10 mouse cellular contexts compared by ENCODE assay signal in genomic region chr8:124397321-124398065, GRCm38 (mm10). TPM values are rescaled to one million over a fixed set of nuclear protein-coding genes. Genes with fewer than 3 reads are reported as not detected.
DNase-seq lines count a peak whose midpoint lies in the region; ATAC-seq lines count a peak whose summit lies in the region.
"Had no signal": no experiment of that assay in that cellular context is flagged by ENCODE, and none has a peak within 500 bp of the region (broad histone marks: within the 10 kb centered on the region; RNA-seq: fewer than 3 reads in every experiment).

No protein-coding gene starts in this region.

- no peak overlapping the region for H3K9ac ChIP-seq in lung, embryonic 16.5 days (ENCODE audit: low read length)
- H3K9ac ChIP-seq in stomach, embryonic 15.5 days: no peak overlapping the region
- no peak overlapping the region for H3K9ac ChIP-seq in forebrain, embryonic 15.5 days (replicated peaks)
- H3K9ac ChIP-seq: liver, embryonic 15.5 days had no signal

- DNase-seq in lung, adult 18-20 months: no peak
- DNase-seq in adrenal gland, postnatal 14 days: peak; percentile 82
- peak; percentile 92 to 95 for DNase-seq in cerebellum, postnatal 10 days
- no peak for DNase-seq in urinary bladder, postnatal 25 days (ENCODE audit: low spot score)
- DNase-seq: thymus, adult 2 months had no signal

- no peaks in the 10 kb centered on the region for H3K27me3 ChIP-seq in lung, embryonic 16.5 days (ENCODE audit: control insufficient read depth, insufficient read depth, low read depth, low read length)
- no peaks in the 10 kb centered on the region for H3K27me3 ChIP-seq in stomach, embryonic 15.5 days (replicated peaks)
- H3K27me3 ChIP-seq in forebrain, embryonic 15.5 days: no peaks in the 10 kb centered on the region
- H3K27me3 ChIP-seq: liver, embryonic 15.5 days had no signal

- 0 out of 2 replicates have a peak overlapping the region, but pooled peaks have one; percentile 37 for H3K27ac ChIP-seq in lung, embryonic 16.5 days (ENCODE audit: low read length)
- peak overlapping the region; percentile 40; the same call in 1 of the 2 replicates for H3K27ac ChIP-seq in stomach, embryonic 15.5 days
- no peak overlapping the region for H3K27ac ChIP-seq in forebrain, embryonic 15.5 days (replicated peaks)
- H3K27ac ChIP-seq: liver, embryonic 15.5 days had no signal

- no peak overlapping the region for H3K4me3 ChIP-seq in lung, embryonic 16.5 days (ENCODE audit: low read length)
- no peak overlapping the region for H3K4me3 ChIP-seq in stomach, embryonic 15.5 days (replicated peaks)
- no peak overlapping the region for H3K4me3 ChIP-seq in forebrain, embryonic 15.5 days
- H3K4me3 ChIP-seq: liver, embryonic 15.5 days had no signal

- 59% methylated on average over 11 of the region's 11 CpGs for WGBS in lung, embryonic 16.5 days
- 54% methylated on average over 11 of the region's 11 CpGs for whole genome bisulfite sequencing in stomach, embryonic 15.5 days
- 75% methylated on average over 11 of the region's 11 CpGs for WGBS in forebrain, embryonic 15.5 days

- 0 out of 2 replicates have a peak, but pooled peaks have one; percentile 29 for ATAC-seq in lung, embryonic 16.5 days (ENCODE audit: low read depth)
- no peak for ATAC-seq in stomach, embryonic 15.5 days (ENCODE audit: insufficient read depth, low FRiP score, low read depth)
- no peak for ATAC-seq in forebrain, embryonic 15.5 days (replicated peaks)

- H3K9me3 ChIP-seq in lung, embryonic 16.5 days (ENCODE audit: control insufficient read depth, low read length): no peaks in the 10 kb centered on the region
- no peaks in the 10 kb centered on the region for H3K9me3 ChIP-seq in stomach, embryonic 15.5 days
- H3K9me3 ChIP-seq in forebrain, embryonic 15.5 days: no peaks in the 10 kb centered on the region
- H3K9me3 ChIP-seq: liver, embryonic 15.5 days had no signal

- no peaks in the 10 kb centered on the region for H3K36me3 ChIP-seq in lung, embryonic 16.5 days (ENCODE audit: control insufficient read depth, insufficient read depth, low read length)
- no peaks in the 10 kb centered on the region for H3K36me3 ChIP-seq in stomach, embryonic 15.5 days
- no peaks in the 10 kb centered on the region for H3K36me3 ChIP-seq in forebrain, embryonic 15.5 days
- H3K36me3 ChIP-seq: G1E; liver, embryonic 15.5 days had no signal

- peaks cover 15% of the 10 kb centered on the region for H3K4me1 ChIP-seq in lung, embryonic 16.5 days (replicated peaks; ENCODE audit: control insufficient read depth, insufficient read depth, low read length)
- H3K4me1 ChIP-seq in stomach, embryonic 15.5 days: 0 out of 2 replicates have a peak, but pooled peaks cover 26% of the 10 kb centered on the region
- H3K4me1 ChIP-seq in forebrain, embryonic 15.5 days: peaks cover 5% of the 10 kb centered on the region; the same call in 1 of the 2 replicates
- H3K4me1 ChIP-seq: liver, embryonic 15.5 days had no signal

- no peak overlapping the region for H3K4me2 ChIP-seq in lung, embryonic 16.5 days (ENCODE audit: low read depth, low read length)
- no peak overlapping the region for H3K4me2 ChIP-seq in stomach, embryonic 15.5 days
- H3K4me2 ChIP-seq in forebrain, embryonic 15.5 days (replicated peaks): no peak overlapping the region
- H3K4me2 ChIP-seq: liver, embryonic 15.5 days had no signal

RNA-seq across cellular contexts. Expression of gene Pgbd5, which starts 42.0 kb away (rescaled TPM):
- polyA plus RNA-seq in lung, embryonic 16.5 days (2015; fragmentation: Nextera tagmentation; extraction: Ambion mirVana): 1.9 and 2.2 TPM in 2 replicates
- total RNA-seq in adrenal gland, postnatal 14 days (2021): 5.4 and 5.9 TPM in 2 replicates
- 3.0 and 3.3 TPM in 2 replicates for polyA plus RNA-seq in stomach, embryonic 15.5 days (2015; fragmentation: Nextera tagmentation; extraction: Ambion mirVana)
- polyA plus RNA-seq in forebrain, embryonic 15.5 days (2015; fragmentation: Nextera tagmentation; extraction: Ambion mirVana): 9.9 and 10.0 TPM in 2 replicates
- polyA plus RNA-seq: G1E had no signal

Comparison
In these comparisons a context has a peak if more than half of its experiments do, and no peak if none do; other contexts are left out.
1. DNase-seq: peak in adrenal gland, postnatal 14 days (single experiment) and cerebellum, postnatal 10 days (2 of 2); none in lung, adult 18-20 months (0 of 2) and urinary bladder, postnatal 25 days (single experiment).